Comparison of ENCODE assay signal across 8 mouse cellular contexts in genomic region chr5:123930508-123930989, GRCm38 (mm10). TPM values are rescaled to one million over a fixed set of nuclear protein-coding genes. Genes with fewer than 3 reads are reported as not detected.
DNase-seq lines count a peak whose midpoint lies in the region; ATAC-seq and TF ChIP-seq lines count a peak whose summit lies in the region.

Gene Ccdc62, plus strand, starts transcription at chr5:123930679.

- H3K36me3 ChIP-seq in E14TG2a.4 (ENCODE audit: insufficient read depth, low read length) = peaks cover 41% of the 10 kb centered on the region
- H3K36me3 ChIP-seq in forebrain, embryonic 13.5 days (ENCODE audit: poor library complexity, severe bottlenecking) = peaks cover 39% of the 10 kb centered on the region
- peaks cover 19% of the 10 kb centered on the region for H3K36me3 ChIP-seq in liver, postnatal 0 days (replicated peaks; ENCODE audit: insufficient read depth, low read length)
- peaks cover 18% of the 10 kb centered on the region for H3K36me3 ChIP-seq in neural tube, embryonic 14.5 days (ENCODE audit: control insufficient read depth, insufficient read depth, low read length)

- peak within 1 kb of the TSS; percentile 75 for H3K4me2 ChIP-seq in forebrain, embryonic 13.5 days
- peak within 1 kb of the TSS; percentile 79 for H3K4me2 ChIP-seq in liver, postnatal 0 days (ENCODE audit: low read depth, low read length)
- peak within 1 kb of the TSS; percentile 75 for H3K4me2 ChIP-seq in neural tube, embryonic 14.5 days (ENCODE audit: low read depth, low read length)

- intact Hi-C loops in heart, postnatal 10 days (cut with DNase I) = loop anchor here (5.0 kb wide), 1 partner anchor 157 kb away; no protein-coding TSS in a partner anchor

- TF ChIP-seq EP300 in liver, postnatal 0 days (IDR thresholded peaks at IDR 0.05; ENCODE audit: low read depth) = peak; percentile 44; the same call in 1 of the 2 replicates

- peaks cover 27% of the 10 kb centered on the region for H3K4me1 ChIP-seq in E14TG2a.4 (replicated peaks; ENCODE audit: low read depth, low read length)
- H3K4me1 ChIP-seq in forebrain, embryonic 13.5 days = peaks cover 6% of the 10 kb centered on the region
- H3K4me1 ChIP-seq in liver, postnatal 0 days (ENCODE audit: insufficient read depth) = peaks cover 8% of the 10 kb centered on the region; the same call in 1 of the 2 replicates
- H3K4me1 ChIP-seq in neural tube, embryonic 14.5 days (ENCODE audit: control insufficient read depth, insufficient read depth, low read length) = no peaks in the 10 kb centered on the region

- peak; percentile 95 for DNase-seq in c-Kit-positive CD71-positive TER-119-positive erythroid progenitor cells, embryonic 14.5 days (ENCODE audit: low spot score)
- DNase-seq in heart, postnatal 10 days = peak; percentile 95 to 96
- DNase-seq in large intestine, adult 2 months (ENCODE audit: low read depth, low spot score) = peak; percentile 77
- peak; percentile 95 for DNase-seq in liver, postnatal 0 days
- DNase-seq in testis, postnatal 10 days (ENCODE audit: low spot score) = peak; percentile 95

- ATAC-seq in forebrain, embryonic 13.5 days = peak; percentile 98
- ATAC-seq in liver, postnatal 0 days = peak; percentile 98
- peak; percentile 99 for ATAC-seq in neural tube, embryonic 14.5 days (ENCODE audit: low read depth)

- H3K4me3 ChIP-seq in E14TG2a.4 (replicated peaks; ENCODE audit: low read length) = peak within 1 kb of the TSS; percentile 92
- H3K4me3 ChIP-seq in forebrain, embryonic 13.5 days = peak within 1 kb of the TSS; percentile 75
- peak within 1 kb of the TSS; percentile 74 for H3K4me3 ChIP-seq in liver, postnatal 0 days (ENCODE audit: low read depth, low read length)
- H3K4me3 ChIP-seq in neural tube, embryonic 14.5 days (ENCODE audit: low read depth, low read length) = peak within 1 kb of the TSS; percentile 87

- WGBS in forebrain, embryonic 13.5 days = under 1% methylated on average over 56 of the region's 56 CpGs
- under 1% methylated on average over 56 of the region's 56 CpGs for WGBS in large intestine, adult 2 months
- WGBS in liver, postnatal 0 days (ENCODE audit: insufficient replicate concordance) = under 1% methylated on average over 56 of the region's 56 CpGs
- WGBS in neural tube, embryonic 14.5 days = under 1% methylated on average over 55 of the region's 56 CpGs

- no peak for TF ChIP-seq CTCF in E14TG2a.4 (conservative IDR thresholded peaks at IDR 0.05; ENCODE audit: low read length)
- no peak for TF ChIP-seq CTCF in liver, postnatal 0 days (IDR thresholded peaks at IDR 0.05; ENCODE audit: low read depth)

- H3K27me3 ChIP-seq in E14TG2a.4 (ENCODE audit: insufficient read depth, low read length) = no peaks in the 10 kb centered on the region
- H3K27me3 ChIP-seq in forebrain, embryonic 13.5 days = no peaks in the 10 kb centered on the region
- no peaks in the 10 kb centered on the region for H3K27me3 ChIP-seq in liver, postnatal 0 days (ENCODE audit: insufficient read depth, low read length)
- no peaks in the 10 kb centered on the region for H3K27me3 ChIP-seq in neural tube, embryonic 14.5 days (ENCODE audit: control insufficient read depth, insufficient read depth, low read length)

- peak within 1 kb of the TSS; percentile 84 for H3K27ac ChIP-seq in forebrain, embryonic 13.5 days
- peak within 1 kb of the TSS; percentile 89 for H3K27ac ChIP-seq in liver, postnatal 0 days (ENCODE audit: low read depth)
- H3K27ac ChIP-seq in neural tube, embryonic 14.5 days (ENCODE audit: low read depth, low read length) = peak within 1 kb of the TSS; percentile 84

- H3K9me3 ChIP-seq in E14TG2a.4 (ENCODE audit: low read length) = no peaks in the 10 kb centered on the region
- H3K9me3 ChIP-seq in forebrain, embryonic 13.5 days (replicated peaks) = no peaks in the 10 kb centered on the region
- H3K9me3 ChIP-seq in liver, postnatal 0 days (ENCODE audit: low read length) = no peaks in the 10 kb centered on the region
- no peaks in the 10 kb centered on the region for H3K9me3 ChIP-seq in neural tube, embryonic 14.5 days (ENCODE audit: control insufficient read depth, low read length)

- H3K9ac ChIP-seq in forebrain, embryonic 13.5 days = peak within 1 kb of the TSS; percentile 91
- peak within 1 kb of the TSS; percentile 88 for H3K9ac ChIP-seq in liver, postnatal 0 days (replicated peaks)
- peak within 1 kb of the TSS; percentile 92 for H3K9ac ChIP-seq in neural tube, embryonic 14.5 days (replicated peaks; ENCODE audit: low read depth, low read length)

RNA-seq across cellular contexts. Expression of gene Ccdc62, which starts in this region (rescaled TPM):
- 5.1 and 6.0 TPM in 2 replicates for polyA plus RNA-seq in forebrain, embryonic 13.5 days (2015; fragmentation: Nextera tagmentation; extraction: Ambion mirVana)
- total RNA-seq in heart, postnatal 10 days (2021) = 1 to 10 TPM; 2.2 to 3.1 TPM
- 1.2 and 1.6 TPM in 2 replicates for polyA plus RNA-seq in large intestine, adult 2 months (2012; rRNA removed)
- 3.1 and 3.2 TPM in 2 replicates for polyA plus RNA-seq in liver, postnatal 0 days (2015; fragmentation: Nextera tagmentation; extraction: Ambion mirVana)
- 5.2 and 5.7 TPM in 2 replicates for polyA plus RNA-seq in neural tube, embryonic 14.5 days (2014; fragmentation: Nextera tagmentation; extraction: Ambion mirVana)

Comparison
In these comparisons a context has a peak if more than half of its experiments do, and no peak if none do; other contexts are left out.
1. Peak in every context shown above with its lines: DNase-seq, ATAC-seq, H3K4me3 ChIP-seq and H3K27ac ChIP-seq.